Mouse (Mus musculus) embryo, embryonic 9.5 days (tissue): ENCODE results near the gene Wdr59.
"Not testable (repeated sequence)": the region's sequence is repeated elsewhere in the genome, so short reads cannot be mapped to it uniquely, and the experiment has no call there.

Experiments used
- DNase-seq: peaks from one replicate; pipeline ENCODE4 v3.0.0-alpha.2; 2017; ENCODE audit errors: extremely low spot score

Gene Wdr59

GRCm38 (mm10) chr8:111537765-111538158 lies 15.9 kb upstream of the Wdr59 start:
- no peak for DNase-seq

GRCm38 (mm10) chr8:111536978-111537764 lies 15.3 kb upstream of the Wdr59 start:
- DNase-seq, result peak; percentile 34

GRCm38 (mm10) chr8:111536031-111536977 lies 14.4 kb upstream of the Wdr59 start, which contains the start of gene Znrf1:
Gene Znrf1 (plus strand): TSS chr8:111536097.
- peak; percentile 93 for DNase-seq

- DNase-seq, result no peak
These were observed 13.6 kb upstream of the Wdr59 start for GRCm38 (mm10) chr8:111535491-111535890.

- DNase-seq, result no peak
These were observed 11.6 kb upstream of the Wdr59 start for GRCm38 (mm10) chr8:111533503-111533902.

- DNase-seq, result no peak
These were observed 9.7 kb upstream of the Wdr59 start for GRCm38 (mm10) chr8:111531621-111532020.

- no peak for DNase-seq
These were observed 9.3 kb upstream of the Wdr59 start for GRCm38 (mm10) chr8:111531191-111531590.

GRCm38 (mm10) chr8:111528071-111528470 lies 6.2 kb upstream of the Wdr59 start:
- DNase-seq, result no peak

GRCm38 (mm10) chr8:111527149-111527548 lies 5.3 kb upstream of the Wdr59 start:
- DNase-seq, result no peak

GRCm38 (mm10) chr8:111526403-111527024 lies 4.6 kb upstream of the Wdr59 start:
- DNase-seq, result no peak

- no peak for DNase-seq
These were observed 4.4 kb downstream of the Wdr59 start for GRCm38 (mm10) chr8:111517466-111517865.

- no peak for DNase-seq
These were observed 5.3 kb downstream of the Wdr59 start for GRCm38 (mm10) chr8:111516451-111517035.

GRCm38 (mm10) chr8:111513446-111513845 lies 8.4 kb downstream of the Wdr59 start:
- DNase-seq, result no peak

- no peak for DNase-seq
These were observed 9.0 kb downstream of the Wdr59 start for GRCm38 (mm10) chr8:111512941-111513340.

GRCm38 (mm10) chr8:111510401-111510800 lies 11.5 kb downstream of the Wdr59 start:
- DNase-seq, result no peak

GRCm38 (mm10) chr8:111509278-111509677 lies 12.6 kb downstream of the Wdr59 start:
- no peak for DNase-seq

GRCm38 (mm10) chr8:111508566-111508965 lies 13.3 kb downstream of the Wdr59 start:
- DNase-seq, result no peak

GRCm38 (mm10) chr8:111501724-111502464 lies 20.0 kb downstream of the Wdr59 start:
- DNase-seq, result no peak

GRCm38 (mm10) chr8:111498249-111498648 lies 23.6 kb downstream of the Wdr59 start:
- DNase-seq, result not testable (repeated sequence)

- no peak for DNase-seq
These were observed 25.6 kb downstream of the Wdr59 start for GRCm38 (mm10) chr8:111496326-111496725.

GRCm38 (mm10) chr8:111493176-111493575 lies 28.7 kb downstream of the Wdr59 start:
- DNase-seq, result no peak
